Mouse (Mus musculus) spleen, adult 12 weeks (tissue): Measurements from ENCODE around the gene Olfr1175-ps.

ENCODE experiments used
- DNase-seq: peaks from one replicate; pipeline ENCODE4 v3.0.0; 2022; ENCODE audit warnings: low spot score

Olfr1175-ps gene

GRCm38 (mm10) chr2:88327115-88327514, at the start of gene Olfr1175-ps:
TSS of gene Olfr1175-ps (minus strand) at chr2:88327215.
- no peak for DNase-seq

- no peak for DNase-seq
Measured at GRCm38 (mm10) chr2:88356304-88356703, 29.3 kb upstream of the Olfr1175-ps start.

GRCm38 (mm10) chr2:88346392-88346791, 19.4 kb upstream of the Olfr1175-ps start, which contains the start of gene Olfr1177-ps:
TSS of gene Olfr1177-ps (minus strand) at chr2:88346492.
- no peak for DNase-seq

- no peak for DNase-seq
Measured at GRCm38 (mm10) chr2:88336421-88336820, 9.4 kb upstream of the Olfr1175-ps start, which contains the start of gene Olfr1176. TSS of gene Olfr1176 (plus strand) at chr2:88336721.

DNA sequence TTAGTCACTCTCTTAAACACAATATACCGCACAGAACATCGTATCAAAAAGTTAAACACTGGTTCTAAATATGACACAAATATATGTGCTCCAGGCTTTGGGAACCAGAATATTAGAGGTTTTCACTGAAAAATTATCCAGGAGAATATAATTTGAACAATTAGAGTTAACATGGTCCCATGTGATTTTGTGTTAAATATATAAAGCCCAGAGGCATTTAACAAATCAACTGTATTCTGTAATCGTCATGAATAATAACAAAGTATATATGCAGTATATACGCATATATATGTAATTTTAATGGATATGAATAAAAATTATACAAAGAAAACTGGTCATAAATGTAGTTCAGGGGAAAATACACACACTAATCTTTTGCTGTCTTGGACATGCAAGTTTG, 12.0 kb downstream of the Olfr1175-ps start, which contains the start of gene Olfr1174-ps:
TSS of gene Olfr1174-ps (minus strand) at position 101 of the 400 bp plus-strand sequence.
- DNase-seq, result no peak

- no peak for DNase-seq
Measured at GRCm38 (mm10) chr2:88279775-88280174, 47.2 kb downstream of the Olfr1175-ps start, which contains the start of gene Olfr1173. TSS of gene Olfr1173 (minus strand) at chr2:88279875.
